Mouse (Mus musculus): ENCODE data around the gene Ubtd2. TPM values are rescaled to one million over a fixed set of nuclear protein-coding genes. Genes with fewer than 3 reads are reported as not detected.

Ubtd2 gene
- polyA plus RNA-seq, 1 experiment from 2014 or later: 28.8 TPM

DNA sequence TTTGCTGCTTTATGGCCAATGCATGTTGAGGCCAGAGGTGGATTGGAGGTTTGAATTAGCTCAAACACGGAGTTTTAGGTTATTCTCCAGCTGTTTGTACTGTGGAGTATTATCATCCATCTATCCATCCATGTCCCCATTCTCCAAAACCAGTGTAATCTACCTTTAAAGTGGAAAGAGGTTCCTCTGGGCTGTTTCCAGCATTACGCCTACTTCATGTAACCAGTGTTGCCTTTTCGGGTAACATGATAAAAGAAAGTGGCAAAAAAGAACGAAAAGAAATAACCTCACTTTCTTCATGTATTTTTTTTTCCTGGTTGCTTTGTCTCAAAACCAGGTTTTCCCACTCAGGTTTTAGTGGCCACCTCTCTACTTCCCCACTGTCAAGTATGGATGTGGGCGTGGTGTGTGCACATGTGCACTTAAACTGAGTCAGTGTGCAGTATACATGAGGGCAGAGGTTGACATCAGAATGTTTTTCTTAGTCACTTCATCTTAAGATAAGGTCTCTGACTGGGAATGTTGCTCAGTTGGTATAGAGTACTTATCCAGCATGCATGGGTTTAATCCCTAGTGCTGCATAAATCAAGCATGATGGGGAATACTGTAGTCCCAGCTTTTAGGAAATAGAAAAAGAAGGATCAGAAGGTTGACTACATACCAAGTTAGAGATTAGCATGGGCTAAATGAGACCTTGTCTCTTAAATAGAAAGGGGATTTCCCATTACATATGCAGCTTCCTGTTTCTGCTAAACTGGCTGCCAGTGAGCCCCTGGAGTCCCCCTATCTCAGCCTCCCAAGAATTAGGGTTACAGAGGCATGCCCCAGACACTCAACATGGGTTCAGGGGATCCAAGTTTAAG lies 33.9 kb downstream of the Ubtd2 start:
- Histone ChIP-seq H3K9me3 (replicated peaks; ENCODE audit: low read length) (no peaks in the 10 kb centered on the region), H3K9ac (ENCODE audit: low read depth, low read length) (no peak overlapping the region), H3K4me2 (ENCODE audit: low read length) (no peak overlapping the region), H3K36me3 (ENCODE audit: insufficient read depth, low read length) (no peaks in the 10 kb centered on the region), H3K27me3 (ENCODE audit: insufficient read depth, low read length) (no peaks in the 10 kb centered on the region), H3K4me3 (replicated peaks; ENCODE audit: low read depth, low read length) (no peak overlapping the region), H3K4me1 (replicated peaks; ENCODE audit: insufficient read depth, low read length) (0 out of 2 replicates have a peak, but pooled peaks cover 5% of the 10 kb centered on the region), H3K27ac (peak overlapping the region; percentile 58; the same call in 1 of the 2 replicates)
- ATAC-seq (replicated peaks; ENCODE audit: low FRiP score, low read depth) (no peak), DNase-seq (ENCODE audit: low spot score) (peak; percentile 47)
- no peak for TF ChIP-seq CTCF (IDR thresholded peaks at IDR 0.05; ENCODE audit: low read depth)
- WGBS: 60% methylated on average over 5 of the region's 5 CpGs

DNA sequence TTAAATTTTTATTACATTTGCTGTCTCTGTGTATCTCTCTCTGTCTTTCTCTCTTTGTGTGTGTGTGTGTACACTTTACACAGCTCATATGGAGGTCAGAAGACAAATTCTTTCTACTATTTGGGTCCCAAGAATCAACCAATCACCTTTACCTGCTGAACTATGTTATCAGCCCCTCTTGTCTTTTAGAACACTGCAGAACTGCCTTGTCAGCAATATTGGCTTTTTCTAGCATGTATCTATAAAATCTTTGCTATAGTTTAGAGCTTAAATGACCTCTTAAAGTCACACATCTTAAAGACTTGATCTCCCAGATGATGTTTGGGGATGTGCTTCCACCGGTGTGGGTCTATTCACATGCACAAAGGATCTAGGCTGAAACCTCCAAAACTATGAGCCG lies 35.9 kb downstream of the Ubtd2 start:
- no peak overlapping the region for H3K27ac ChIP-seq
- H3K36me3 ChIP-seq (ENCODE audit: insufficient read depth, low read length): no peaks in the 10 kb centered on the region
- H3K4me1 ChIP-seq (replicated peaks; ENCODE audit: insufficient read depth, low read length): 0 out of 2 replicates have a peak, but pooled peaks cover 5% of the 10 kb centered on the region
- H3K27me3 ChIP-seq (ENCODE audit: insufficient read depth, low read length): no peaks in the 10 kb centered on the region
- H3K4me2 ChIP-seq (ENCODE audit: low read length): no peak overlapping the region
- H3K9ac ChIP-seq (ENCODE audit: low read depth, low read length): no peak overlapping the region
- TF ChIP-seq CTCF (IDR thresholded peaks at IDR 0.05; ENCODE audit: low read depth): no peak
- ATAC-seq (replicated peaks; ENCODE audit: low FRiP score, low read depth) (no peak), DNase-seq (ENCODE audit: low spot score) (no peak)
- H3K9me3 ChIP-seq (replicated peaks; ENCODE audit: low read length): no peaks in the 10 kb centered on the region
- H3K4me3 ChIP-seq (replicated peaks; ENCODE audit: low read depth, low read length): no peak overlapping the region
- 96% methylated on average over 2 of the region's 2 CpGs for WGBS

DNA sequence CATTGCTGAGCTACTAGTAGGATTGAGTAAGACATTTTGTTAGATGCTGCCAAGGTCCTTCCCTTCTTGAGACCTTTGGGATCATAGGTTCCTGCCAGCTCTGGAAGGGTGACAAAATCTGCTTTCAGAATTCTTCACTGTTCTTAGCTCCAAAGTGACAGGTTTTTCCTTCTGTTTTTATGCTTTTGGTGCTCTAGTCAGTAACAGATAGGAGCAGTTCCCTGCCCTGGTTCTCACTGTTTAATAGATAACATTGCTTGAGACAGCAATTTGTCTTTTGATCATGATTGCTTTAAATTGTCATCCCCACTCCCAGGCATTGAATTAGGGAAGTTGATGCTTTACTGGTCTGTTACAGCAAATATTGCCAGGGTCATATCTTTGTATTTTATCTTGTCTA lies 38.1 kb downstream of the Ubtd2 start:
- DNase-seq (ENCODE audit: low spot score): no peak
- ATAC-seq (replicated peaks; ENCODE audit: low FRiP score, low read depth): no peak

DNA sequence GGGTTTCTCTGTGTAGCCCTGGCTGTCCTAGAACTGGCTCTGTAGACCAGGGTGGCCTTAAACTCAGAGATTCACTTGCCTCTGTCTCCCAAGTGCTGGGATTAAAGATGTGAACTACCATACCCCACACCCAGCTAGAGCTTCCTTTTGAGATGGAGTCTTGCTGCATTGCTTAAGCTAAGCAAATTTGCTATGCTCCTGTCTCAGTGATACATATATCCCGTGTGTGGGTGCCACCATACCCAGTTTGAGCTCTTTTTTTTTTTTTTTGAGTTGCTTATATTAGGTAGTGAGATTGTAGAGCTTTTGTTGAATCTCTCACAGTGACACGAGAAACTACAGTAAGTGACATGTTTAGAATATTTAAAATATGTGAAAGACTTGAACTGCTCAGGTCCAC lies 40.1 kb downstream of the Ubtd2 start:
- Histone ChIP-seq H3K4me2 (ENCODE audit: low read length) (no peak overlapping the region), H3K27me3 (ENCODE audit: insufficient read depth, low read length) (no peaks in the 10 kb centered on the region), H3K9ac (ENCODE audit: low read depth, low read length) (no peak overlapping the region), H3K36me3 (ENCODE audit: insufficient read depth, low read length) (no peaks in the 10 kb centered on the region), H3K9me3 (replicated peaks; ENCODE audit: low read length) (no peaks in the 10 kb centered on the region), H3K4me3 (replicated peaks; ENCODE audit: low read depth, low read length) (no peak overlapping the region), H3K27ac (no peak overlapping the region), H3K4me1 (replicated peaks; ENCODE audit: insufficient read depth, low read length) (no peaks in the 10 kb centered on the region)
- 72% methylated on average over 2 of the region's 2 CpGs for WGBS
- DNase-seq (ENCODE audit: low spot score) (no peak), ATAC-seq (replicated peaks; ENCODE audit: low FRiP score, low read depth) (no peak)
- no peak for TF ChIP-seq CTCF (IDR thresholded peaks at IDR 0.05; ENCODE audit: low read depth)

More for the DNA sequence above, 38.1 kb downstream of the Ubtd2 start:
- Histone ChIP-seq H3K27me3 (ENCODE audit: insufficient read depth, low read length) (no peaks in the 10 kb centered on the region), H3K9me3 (replicated peaks; ENCODE audit: low read length) (no peaks in the 10 kb centered on the region), H3K4me1 (replicated peaks; ENCODE audit: insufficient read depth, low read length) (0 out of 2 replicates have a peak, but pooled peaks cover 5% of the 10 kb centered on the region), H3K27ac (no peak overlapping the region), H3K9ac (ENCODE audit: low read depth, low read length) (no peak overlapping the region), H3K4me3 (replicated peaks; ENCODE audit: low read depth, low read length) (no peak overlapping the region), H3K36me3 (ENCODE audit: insufficient read depth, low read length) (no peaks in the 10 kb centered on the region), H3K4me2 (ENCODE audit: low read length) (no peak overlapping the region)
- no peak for TF ChIP-seq CTCF (IDR thresholded peaks at IDR 0.05; ENCODE audit: low read depth)

DNA sequence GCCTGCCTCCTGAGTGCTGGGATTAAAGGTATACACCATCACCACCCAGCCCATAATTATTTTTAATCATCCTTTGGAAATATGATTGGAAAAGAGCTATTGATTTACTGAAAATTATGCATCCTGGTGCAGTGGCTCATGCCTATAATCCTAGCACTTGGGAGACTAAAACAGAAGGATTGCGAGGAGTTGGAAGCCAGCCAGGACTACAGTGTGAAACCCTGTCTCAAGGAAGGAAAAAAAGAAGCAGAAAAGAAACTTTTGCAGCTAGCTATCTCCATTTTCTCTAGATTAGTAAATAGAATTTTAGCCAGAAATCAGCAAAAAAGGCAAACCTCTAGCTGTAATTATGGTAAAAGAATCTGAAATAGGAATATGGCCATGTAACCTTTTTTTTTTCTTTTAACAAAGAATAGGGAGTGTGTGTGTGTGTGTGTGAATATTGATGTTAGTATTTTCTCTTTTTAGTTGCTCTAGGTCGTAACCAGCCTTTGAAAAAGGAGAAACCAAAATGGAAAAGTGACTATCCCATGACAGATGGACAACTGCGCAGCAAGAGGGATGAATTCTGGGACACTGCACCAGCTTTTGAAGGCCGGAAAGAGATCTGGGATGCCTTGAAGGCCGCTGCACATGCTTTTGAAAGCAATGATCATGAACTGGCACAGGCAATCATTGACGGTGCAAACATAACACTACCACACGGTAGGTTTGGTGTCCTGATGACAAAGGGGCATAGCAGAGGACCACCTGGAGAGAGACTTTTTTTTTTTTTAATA lies 43.8 kb downstream of the Ubtd2 start:
- no peak for TF ChIP-seq CTCF (IDR thresholded peaks at IDR 0.05; ENCODE audit: low read depth)
- no peaks in the 10 kb centered on the region for H3K9me3 ChIP-seq (replicated peaks; ENCODE audit: low read length)
- no peak overlapping the region for H3K27ac ChIP-seq
- H3K4me3 ChIP-seq (replicated peaks; ENCODE audit: low read depth, low read length): no peak overlapping the region
- 86% methylated on average over 7 of the region's 7 CpGs for WGBS
- no peak for ATAC-seq (replicated peaks; ENCODE audit: low FRiP score, low read depth)
- H3K4me1 ChIP-seq (replicated peaks; ENCODE audit: insufficient read depth, low read length): no peaks in the 10 kb centered on the region
- DNase-seq (ENCODE audit: low spot score): peak; percentile 42
- H3K27me3 ChIP-seq (ENCODE audit: insufficient read depth, low read length): no peaks in the 10 kb centered on the region
- no peak overlapping the region for H3K4me2 ChIP-seq (ENCODE audit: low read length)
- no peak overlapping the region for H3K9ac ChIP-seq (ENCODE audit: low read depth, low read length)
- no peaks in the 10 kb centered on the region for H3K36me3 ChIP-seq (ENCODE audit: insufficient read depth, low read length)

DNA sequence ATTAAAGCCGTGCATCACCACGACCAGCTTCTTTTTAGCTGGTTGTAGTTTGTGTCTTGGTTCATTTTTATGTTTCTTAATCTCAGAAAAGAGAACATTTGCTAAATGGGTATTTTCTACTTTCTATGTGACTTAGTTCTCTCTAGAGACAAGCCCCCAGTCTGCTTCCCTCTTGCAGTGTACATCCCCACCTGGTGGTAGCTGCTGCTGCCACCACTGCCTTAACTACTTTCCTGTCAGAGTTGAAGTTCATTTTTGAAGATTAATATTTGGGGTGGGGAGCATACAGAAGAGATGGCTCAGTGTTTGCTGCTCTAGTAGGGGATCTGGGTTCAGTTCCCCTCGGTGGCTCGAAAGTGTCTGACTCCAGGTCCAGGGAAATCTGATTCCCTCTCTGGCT lies 44.8 kb downstream of the Ubtd2 start:
- no peak overlapping the region for H3K4me3 ChIP-seq (replicated peaks; ENCODE audit: low read depth, low read length)
- no peaks in the 10 kb centered on the region for H3K27me3 ChIP-seq (ENCODE audit: insufficient read depth, low read length)
- H3K4me2 ChIP-seq (ENCODE audit: low read length): no peak overlapping the region
- TF ChIP-seq CTCF (IDR thresholded peaks at IDR 0.05; ENCODE audit: low read depth): peak; percentile 54
- H3K27ac ChIP-seq: no peak overlapping the region
- H3K9me3 ChIP-seq (replicated peaks; ENCODE audit: low read length): no peaks in the 10 kb centered on the region
- H3K4me1 ChIP-seq (replicated peaks; ENCODE audit: insufficient read depth, low read length): no peaks in the 10 kb centered on the region
- no peak overlapping the region for H3K9ac ChIP-seq (ENCODE audit: low read depth, low read length)
- H3K36me3 ChIP-seq (ENCODE audit: insufficient read depth, low read length): no peaks in the 10 kb centered on the region
- WGBS: 90% methylated on average over 4 of the region's 4 CpGs
- no peak for ATAC-seq (replicated peaks; ENCODE audit: low FRiP score, low read depth)
- DNase-seq (ENCODE audit: low spot score): no peak
